Mouse (Mus musculus) liver, embryonic 14.5 days (tissue): ENCODE measurements around the gene Agap1.

ENCODE experiments used
- CTCF ChIP-seq: IDR thresholded peaks from 2 replicates; pipeline ENCODE4 v1.5.1; 2016; ENCODE audit warnings: antibody characterized with exemption, low read depth, control low read depth
- EP300 ChIP-seq: IDR thresholded peaks from 2 replicates; pipeline ENCODE4 v1.6.1; 2016; ENCODE audit warnings: antibody characterized with exemption, low read depth

- TF ChIP-seq EP300 (no peak), CTCF (no peak)
Observed at GRCm38 (mm10) chr1:89781861-89782260, 327.3 kb downstream of the Agap1 start.
